Mouse (Mus musculus): Measurements from ENCODE around the gene Cmya5. TPM values are rescaled to one million over a fixed set of nuclear protein-coding genes. Genes with fewer than 3 reads are reported as not detected.

Gene Cmya5
- total RNA-seq, 2 experiments from 2014 or later, result not detected

GRCm38 (mm10) chr13:92999860-93000259 is 144.7 kb downstream of the Cmya5 start:
- ATAC-seq (replicated peaks; ENCODE audit: poor library complexity), result no peak

- ATAC-seq (replicated peaks; ENCODE audit: poor library complexity), result no peak
These were observed 149.8 kb downstream of the Cmya5 start for GRCm38 (mm10) chr13:92994743-92995142.

DNA sequence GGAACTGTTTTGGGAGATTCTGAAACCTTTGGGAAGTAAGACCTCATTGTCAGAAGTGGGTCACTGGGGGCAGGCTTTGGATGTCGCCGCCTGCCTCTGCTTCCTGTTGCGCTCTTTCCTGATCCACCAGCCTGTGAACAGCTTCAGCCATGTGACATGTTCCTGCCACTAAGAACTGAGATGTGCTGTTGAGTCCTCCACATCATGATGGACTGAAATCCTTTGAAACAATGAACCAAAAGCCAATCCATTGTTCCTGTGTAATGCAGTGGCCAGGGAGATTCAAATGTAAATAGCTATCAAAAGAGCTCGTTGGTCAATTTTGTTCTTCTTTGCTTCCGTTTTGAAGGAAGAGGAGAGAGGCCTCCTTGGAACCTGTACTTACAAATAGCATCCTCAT is 151.7 kb downstream of the Cmya5 start:
- no peak for ATAC-seq (replicated peaks; ENCODE audit: poor library complexity)

Other genes with a start within 250 kb of the Cmya5 start
- gene Tent2, start 47.7 kb upstream of the Cmya5 start, total RNA-seq (2015), result 121 and 124 TPM in 2 replicates
- 34.7 and 51.1 TPM in 2 replicates for gene Tent2, start 47.7 kb upstream of the Cmya5 start, total RNA-seq (2017)
- 9.2 and 10.6 TPM in 2 replicates for gene Homer1, start 154.9 kb upstream of the Cmya5 start, total RNA-seq (2015)
- 10.7 and 13.7 TPM in 2 replicates for gene Homer1, start 154.9 kb upstream of the Cmya5 start, total RNA-seq (2017)

All from megakaryocyte progenitor cell, adult 5-6 weeks (primary cell).